Mouse (Mus musculus) cortical plate, adult 2 months (tissue): ENCODE results near the gene Traf7.

Source experiments
- CTCF ChIP-seq: fragments of 200-500 bp; IDR thresholded peaks from 2 replicates; pipeline ENCODE4 v1.5.1; 2011; ENCODE audit warnings: mild to moderate bottlenecking, control low read depth, low read length; ENCODE audit not compliant: insufficient read depth; ENCODE audit errors: extremely low read depth
- POLR2A ChIP-seq: fragments of 200-500 bp; IDR thresholded peaks from 2 replicates; pipeline ENCODE4 v1.6.1; 2011; ENCODE audit warnings: mild to moderate bottlenecking, low read length, control low read depth; ENCODE audit not compliant: insufficient read depth; ENCODE audit errors: extremely low read depth

GRCm38 (mm10) chr17:24489265-24490030 lies 38.3 kb downstream of the Traf7 start:
- TF ChIP-seq POLR2A, result no peak
- no peak for TF ChIP-seq CTCF
